ENCODE assay signal across 8 mouse cellular contexts in genomic region chr13:110018431-110018901, GRCm38 (mm10).
DNase-seq lines count a peak whose midpoint lies in the region; ATAC-seq and TF ChIP-seq lines count a peak whose summit lies in the region.

No protein-coding gene starts in this region.

- peak overlapping the region; percentile 79 for H3K4me2 ChIP-seq in hindbrain, embryonic 12.5 days (replicated peaks)
- H3K4me2 ChIP-seq in lung, postnatal 0 days (replicated peaks; ENCODE audit: low read depth, low read length): peak overlapping the region; percentile 80

- H3K9ac ChIP-seq in MEL (ENCODE audit: control insufficient read depth, low read depth, low read length, poor library complexity, severe bottlenecking): no peak overlapping the region; the same call in 1 of the 2 replicates
- peak overlapping the region; percentile 57 for H3K9ac ChIP-seq in hindbrain, embryonic 12.5 days
- H3K9ac ChIP-seq in lung, postnatal 0 days (replicated peaks; ENCODE audit: low read depth): no peak overlapping the region; the same call in 1 of the 2 replicates

- no peak overlapping the region for H3K27ac ChIP-seq in MEL (ENCODE audit: control insufficient read depth, low read depth, low read length)
- no peak overlapping the region for H3K27ac ChIP-seq in cerebellum, adult 2 months (ENCODE audit: insufficient read depth, low read length)
- H3K27ac ChIP-seq in hindbrain, embryonic 12.5 days: peak overlapping the region; percentile 75
- H3K27ac ChIP-seq in lung, postnatal 0 days (ENCODE audit: low read length): no peak overlapping the region

- no peak for TF ChIP-seq EP300 in MEL (IDR thresholded peaks at IDR 0.05; ENCODE audit: low read depth in 1 of 2, low read length in 2 of 2)
- no peak for TF ChIP-seq EP300 in lung, postnatal 0 days (IDR thresholded peaks at IDR 0.05)

- H3K4me1 ChIP-seq in MEL (ENCODE audit: control insufficient read depth in 1 of 2, insufficient read depth in 2 of 2, low read length in 2 of 2): no peaks in the 10 kb centered on the region
- peaks cover 3% of the 10 kb centered on the region; the same call in 1 of the 2 replicates for H3K4me1 ChIP-seq in cerebellum, adult 2 months (ENCODE audit: control insufficient read depth, insufficient read depth, low read length)
- H3K4me1 ChIP-seq in hindbrain, embryonic 12.5 days: peaks cover 15% of the 10 kb centered on the region; the same call in 1 of the 2 replicates
- peaks cover 7% of the 10 kb centered on the region; the same call in 1 of the 2 replicates for H3K4me1 ChIP-seq in lung, postnatal 0 days (ENCODE audit: insufficient read depth, low read depth, low read length)

- H3K36me3 ChIP-seq in MEL (ENCODE audit: control insufficient read depth in 1 of 2, insufficient read depth in 2 of 2, low read length in 2 of 2): no peaks in the 10 kb centered on the region
- H3K36me3 ChIP-seq in hindbrain, embryonic 12.5 days: no peaks in the 10 kb centered on the region
- no peaks in the 10 kb centered on the region for H3K36me3 ChIP-seq in lung, postnatal 0 days (ENCODE audit: insufficient read depth, low read length)

- WGBS in cerebellum, adult 2 months: under 1% methylated on average over 17 of the region's 17 CpGs
- WGBS in hindbrain, embryonic 12.5 days: under 1% methylated on average over 17 of the region's 17 CpGs
- under 1% methylated on average over 17 of the region's 17 CpGs for WGBS in lung, postnatal 0 days

- H3K79me2 ChIP-seq in MEL (ENCODE audit: control insufficient read depth, insufficient read depth, low read length, poor library complexity): no peaks in the 10 kb centered on the region

- TF ChIP-seq RAD21 in MEL (IDR thresholded peaks at IDR 0.05; ENCODE audit: low read depth, low read length): peak; percentile 61

- ATAC-seq in hindbrain, embryonic 12.5 days (ENCODE audit: low FRiP score): peak; percentile 79
- peak; percentile 65 for ATAC-seq in lung, postnatal 0 days

- no peaks in the 10 kb centered on the region for H3K9me3 ChIP-seq in MEL (replicated peaks; ENCODE audit: insufficient read depth, low read length)
- no peaks in the 10 kb centered on the region for H3K9me3 ChIP-seq in hindbrain, embryonic 12.5 days (replicated peaks)
- no peaks in the 10 kb centered on the region for H3K9me3 ChIP-seq in lung, postnatal 0 days (ENCODE audit: low read length)

- no peak for TF ChIP-seq POLR2A in MEL (IDR thresholded peaks at IDR 0.05; ENCODE audit: control insufficient read depth in 1 of 2, insufficient read depth in 1 of 2, low read depth in 1 of 2, low read length in 2 of 2, poor library complexity in 1 of 2)
- no peak for TF ChIP-seq POLR2A in cerebellum, adult 2 months (IDR thresholded peaks at IDR 0.05; ENCODE audit: borderline replicate concordance, insufficient read depth, low read length)

- peaks cover 2 to 4% of the 10 kb centered on the region in 2 experiments; a peak in 1 of 4 replicates for H3K27me3 ChIP-seq in MEL (ENCODE audit: control insufficient read depth in 1 of 2, insufficient read depth in 2 of 2, low read length in 2 of 2)
- no peaks in the 10 kb centered on the region for H3K27me3 ChIP-seq in cerebellum, adult 2 months (ENCODE audit: control insufficient read depth, insufficient read depth, low read length)
- H3K27me3 ChIP-seq in hindbrain, embryonic 12.5 days: no peaks in the 10 kb centered on the region; the same call in 1 of the 2 replicates
- H3K27me3 ChIP-seq in lung, postnatal 0 days (replicated peaks; ENCODE audit: insufficient read depth, low read length): no peaks in the 10 kb centered on the region

- H3K4me3 ChIP-seq in MEL (ENCODE audit: control insufficient read depth in 1 of 2, insufficient read depth in 1 of 2, low read depth in 2 of 2, low read length in 2 of 2): 0 out of 4 replicates have a peak overlapping the region, but pooled peaks of 1 of the 2 experiments have one; percentile 23
- peak overlapping the region; percentile 53 for H3K4me3 ChIP-seq in cerebellum, adult 2 months (replicated peaks; ENCODE audit: insufficient read depth, low read depth, low read length)
- H3K4me3 ChIP-seq in hindbrain, embryonic 12.5 days: peak overlapping the region; percentile 31
- peak overlapping the region; percentile 38 for H3K4me3 ChIP-seq in lung, postnatal 0 days (ENCODE audit: low read depth, low read length)

- DNase-seq in MEL (ENCODE audit: low read depth, low spot score): peak; percentile 85
- peak; percentile 79 to 85 for DNase-seq in cerebellum, adult 2 months
- peak; percentile 66 to 93 for DNase-seq in frontal cortex, adult 2 months (ENCODE audit: extremely low spot score in 1 of 2, low spot score in 1 of 2)
- DNase-seq in layer of hippocampus, postnatal 10 days (ENCODE audit: low spot score in 2 of 2): peak; percentile 85 to 86
- peak; percentile 89 for DNase-seq in lung, postnatal 0 days (ENCODE audit: low spot score)
- peak; percentile 69 for DNase-seq in ovary, postnatal 14 days (ENCODE audit: low spot score)
- peak; percentile 29 to 75 for DNase-seq in thymus, postnatal 10 days (ENCODE audit: low spot score in 2 of 2)

- TF ChIP-seq CTCF in MEL (IDR thresholded peaks at IDR 0.05 in 2 of 3, conservative IDR thresholded peaks at IDR 0.05 in 1 of 3; ENCODE audit: control insufficient read depth in 1 of 3, insufficient read depth in 1 of 3, low read depth in 2 of 3, low read length in 3 of 3, poor library complexity in 1 of 3, severe bottlenecking in 1 of 3): peak; percentile 67 to 87 (median 87)
- TF ChIP-seq CTCF in cerebellum, adult 2 months (IDR thresholded peaks at IDR 0.05; ENCODE audit: borderline replicate concordance, insufficient read depth, low read depth, low read length): peak; percentile 88
- TF ChIP-seq CTCF in lung, postnatal 0 days (IDR thresholded peaks at IDR 0.05): peak; percentile 86

TF ChIP-seq in MEL, 35 proteins besides CTCF, POLR2A, EP300 and RAD21:
- TF ChIP-seq ZNF384 (IDR thresholded peaks at IDR 0.05; ENCODE audit: low read depth, low read length) (peak; percentile 87), ZMIZ1 (IDR thresholded peaks at IDR 0.05; ENCODE audit: low read depth, low read length) (no peak), MYB (IDR thresholded peaks at IDR 0.05; ENCODE audit: low read depth, low read length) (no peak), MEF2A (IDR thresholded peaks at IDR 0.05; ENCODE audit: extremely low read depth, insufficient replicate concordance, low read depth, low read length, poor library complexity, severe bottlenecking) (no peak), GABPA (IDR thresholded peaks at IDR 0.05; ENCODE audit: low read depth, low read length) (no peak), SMC3 (IDR thresholded peaks at IDR 0.05; ENCODE audit: low read depth, low read length) (peak; percentile 95), ZC3H11A (IDR thresholded peaks at IDR 0.05; ENCODE audit: low read depth, low read length) (peak; percentile 70), E2F4 (IDR thresholded peaks at IDR 0.05; ENCODE audit: borderline replicate concordance, low read depth, low read length) (no peak), SIN3A (IDR thresholded peaks at IDR 0.05; ENCODE audit: low read length) (no peak), TBP (IDR thresholded peaks at IDR 0.05; ENCODE audit: low read depth, low read length) (no peak), CHD1 (IDR thresholded peaks at IDR 0.05; ENCODE audit: low read depth, low read length) (no peak)
